Mouse (Mus musculus) layer of hippocampus, adult 9-10 months (tissue): Measurements from ENCODE around the gene Rreb1.

Experiments
- DNase-seq: peaks from one replicate; pipeline ENCODE4 v3.0.0; 2022; ENCODE audit warnings: low spot score

The Rreb1 gene

DNA sequence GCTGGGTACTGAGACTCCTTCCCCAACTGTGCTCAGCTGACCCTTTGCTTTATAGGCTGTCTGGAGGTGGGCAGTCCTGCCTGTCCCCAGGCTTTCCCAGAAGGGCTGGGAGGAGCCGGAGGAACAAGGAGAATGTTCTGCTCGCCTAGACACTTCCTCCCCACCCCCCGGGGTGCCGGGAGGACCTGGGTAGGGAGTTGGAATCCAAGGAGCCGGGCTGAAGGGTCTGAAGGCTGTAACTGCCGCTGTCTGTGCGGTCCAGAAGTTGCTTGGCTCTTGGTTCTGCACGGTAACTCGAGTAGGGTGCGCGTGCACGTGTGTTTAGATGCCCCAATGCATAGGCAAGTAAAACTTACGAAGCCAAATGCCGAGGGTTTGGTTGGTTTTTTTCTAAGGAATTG, 75.8 kb downstream of the Rreb1 start:
- DNase-seq, result no peak

DNA sequence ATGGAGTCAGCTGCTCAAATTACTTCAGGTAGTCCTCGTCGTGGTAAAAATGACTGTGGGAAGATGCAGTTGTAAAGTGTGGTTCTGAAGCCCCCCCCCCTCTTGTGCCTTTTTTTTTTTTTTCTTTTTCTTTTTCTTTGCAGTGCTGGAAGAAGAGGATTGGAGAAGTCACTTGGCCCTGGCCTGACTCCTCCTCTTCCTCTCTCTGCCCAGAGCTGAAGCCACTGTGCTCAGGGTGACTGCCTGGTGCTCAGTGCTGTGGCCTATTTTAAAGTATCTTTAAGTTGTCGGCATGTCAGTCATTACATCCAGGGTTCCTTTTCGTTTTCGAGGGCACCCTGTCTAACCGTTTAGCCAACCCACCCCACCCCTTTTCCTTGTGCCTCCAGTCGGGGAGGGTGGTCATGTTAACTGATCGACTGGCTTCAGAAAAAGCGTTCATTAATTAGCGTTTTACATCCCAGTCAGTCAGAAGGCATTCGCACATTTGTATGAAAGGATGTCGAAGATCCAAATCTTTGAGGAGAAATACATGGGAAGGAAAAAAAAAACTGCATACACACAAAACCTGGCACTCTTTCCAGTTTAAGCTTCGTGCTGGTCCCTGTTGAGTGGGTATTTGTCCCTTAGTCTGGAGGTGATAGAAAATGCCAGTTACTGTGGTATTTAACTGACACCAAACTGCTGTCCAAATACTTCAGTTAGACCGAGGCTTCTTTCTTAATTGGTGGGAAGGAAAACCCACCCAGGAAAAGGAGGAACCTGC, 76.4 kb downstream of the Rreb1 start:
- no peak for DNase-seq

GRCm38 (mm10) chr13:37855221-37855757, 77.1 kb downstream of the Rreb1 start:
- DNase-seq, result no peak

DNA sequence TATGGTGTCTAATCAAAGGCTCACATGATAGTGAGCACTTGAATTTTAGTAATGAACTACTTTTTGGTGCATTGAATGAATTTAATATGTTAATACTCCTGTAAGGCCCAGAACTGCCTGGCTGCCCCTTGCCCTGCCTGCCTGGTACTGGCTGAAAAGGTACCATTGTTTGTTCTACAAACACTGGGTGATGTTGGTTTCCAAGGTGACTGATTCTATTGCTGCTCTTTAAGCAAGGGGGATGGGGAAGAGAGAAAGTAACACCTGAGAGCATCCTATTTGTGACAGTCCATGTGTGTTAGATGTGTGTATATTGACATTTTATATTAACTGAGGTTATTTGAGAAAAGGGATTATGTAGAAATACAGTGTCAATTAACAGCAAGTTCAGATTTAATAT, 77.6 kb downstream of the Rreb1 start:
- no peak for DNase-seq

GRCm38 (mm10) chr13:37856537-37856936, 78.3 kb downstream of the Rreb1 start:
- no peak for DNase-seq

DNA sequence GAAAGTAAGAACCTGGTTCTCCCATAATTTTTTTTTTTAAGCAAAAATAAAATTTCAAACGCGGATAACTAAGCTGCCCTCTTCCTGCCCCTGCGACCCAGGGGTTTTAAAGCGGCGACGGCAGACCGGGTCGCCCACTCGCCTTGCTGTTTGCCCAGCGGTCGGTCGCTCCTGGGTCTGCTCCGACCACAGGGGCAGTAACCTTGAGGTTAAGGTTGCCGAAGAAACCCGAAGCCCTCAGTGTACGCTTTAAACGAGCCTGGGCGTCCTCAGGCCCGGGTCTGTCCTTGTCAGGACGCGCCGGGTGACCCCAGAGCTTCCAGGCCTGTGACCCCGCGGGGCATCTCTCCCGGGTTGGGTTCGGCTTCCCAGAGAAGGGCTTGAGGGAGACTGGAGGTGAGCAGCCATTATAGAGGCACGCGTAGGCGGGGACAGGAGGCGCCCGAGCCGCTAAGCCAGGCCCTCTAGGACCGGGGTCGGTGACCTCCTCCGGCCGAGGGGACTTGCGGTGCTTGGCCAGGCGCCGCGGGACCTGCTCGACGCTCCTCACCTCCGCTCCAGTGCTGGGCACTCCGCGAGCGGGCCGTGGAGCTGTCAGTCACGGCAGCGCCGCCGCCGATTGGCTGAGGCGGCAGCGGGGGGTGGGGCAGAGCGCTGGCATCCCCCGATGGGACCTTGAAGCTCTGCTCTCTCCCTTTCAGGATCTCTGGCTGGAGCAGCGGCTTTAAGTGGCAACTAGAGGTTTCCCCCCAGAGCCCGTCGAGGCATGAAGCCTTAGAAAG, 79.3 kb downstream of the Rreb1 start:
- peak; percentile 59 for DNase-seq

DNA sequence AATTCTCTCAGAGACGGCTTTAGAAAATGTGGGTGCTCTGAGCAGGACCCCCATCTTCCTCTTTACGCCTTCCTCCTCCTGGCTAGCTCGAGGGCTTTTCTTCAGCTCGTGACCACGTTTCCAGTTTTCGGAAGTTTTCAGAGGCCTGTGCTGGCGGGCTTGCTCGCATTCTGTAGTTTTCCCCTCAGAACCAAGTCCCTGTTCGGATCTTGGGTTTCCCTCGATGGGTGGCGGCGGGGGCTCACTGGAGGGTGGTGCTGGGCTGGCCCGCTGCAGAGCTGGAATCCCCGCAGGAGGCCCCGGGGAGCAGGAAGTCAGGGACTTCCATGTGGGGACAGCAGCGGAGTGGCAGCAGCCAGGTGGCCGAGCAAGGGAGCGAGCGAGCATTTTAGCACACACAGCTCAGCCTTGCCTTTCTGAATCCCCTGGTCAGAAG, 79.9 kb downstream of the Rreb1 start:
- no peak for DNase-seq

GRCm38 (mm10) chr13:37858508-37858907, 80.3 kb downstream of the Rreb1 start:
- no peak for DNase-seq

DNA sequence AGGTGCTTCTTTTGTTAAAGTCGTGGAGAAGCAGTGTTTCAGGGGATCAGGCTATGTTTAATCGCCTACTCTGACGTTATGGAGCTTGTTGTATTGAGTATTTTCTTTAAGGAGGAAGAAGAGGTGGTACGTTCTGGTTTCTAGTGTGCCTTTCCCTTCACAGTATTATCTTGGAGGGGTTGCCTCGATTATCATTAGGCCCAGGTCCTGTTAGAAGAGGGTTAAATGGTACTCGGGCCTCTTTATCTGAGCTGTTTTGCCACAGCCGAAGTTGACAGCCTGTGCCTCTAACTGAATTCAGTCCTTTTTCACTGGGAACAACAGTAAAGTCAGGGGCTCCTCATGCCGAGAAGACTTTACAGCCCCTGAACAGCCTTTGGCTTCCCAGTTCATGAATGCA, 81.6 kb downstream of the Rreb1 start:
- DNase-seq, result no peak

DNA sequence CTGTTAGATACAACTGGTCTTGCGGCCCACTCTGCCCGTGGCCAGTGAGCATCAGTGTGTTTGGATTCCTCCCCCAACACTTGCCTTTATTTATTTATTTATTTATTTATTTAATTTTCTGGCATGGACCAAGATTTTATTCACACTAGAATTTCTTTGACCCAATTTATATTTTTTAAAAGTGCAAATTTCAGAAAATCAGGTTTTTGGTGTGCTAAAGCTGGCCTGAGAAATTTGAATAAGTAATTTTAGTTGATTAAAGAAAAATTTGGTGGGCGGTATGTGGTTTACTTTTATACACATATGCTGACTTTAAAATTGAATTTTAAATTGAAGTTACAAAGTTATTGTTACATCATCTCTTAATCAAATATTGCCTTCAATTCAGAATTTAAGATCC, 82.0 kb downstream of the Rreb1 start:
- DNase-seq, result no peak

- no peak for DNase-seq
Measured at GRCm38 (mm10) chr13:37860789-37861188, 82.6 kb downstream of the Rreb1 start.

DNA sequence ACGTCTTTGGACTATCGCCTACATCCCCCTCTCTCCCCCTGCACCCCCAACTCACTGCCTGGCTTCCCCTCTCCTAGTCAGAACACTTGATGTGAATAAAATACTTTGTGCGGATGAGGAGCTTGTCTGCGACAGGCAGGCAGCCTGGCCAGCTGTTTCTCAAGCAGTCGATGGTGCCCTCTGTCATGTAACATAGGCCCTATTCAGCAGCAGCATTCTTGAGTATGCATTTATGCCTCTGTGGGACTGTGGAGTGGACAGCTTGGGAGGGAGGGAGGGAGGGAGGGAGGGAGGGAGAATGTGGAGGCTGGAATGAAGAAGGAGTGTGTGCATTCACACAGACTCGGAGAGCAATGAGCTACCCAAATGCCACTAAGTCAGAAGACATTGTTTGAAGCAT, 84.3 kb downstream of the Rreb1 start:
- no peak for DNase-seq

DNA sequence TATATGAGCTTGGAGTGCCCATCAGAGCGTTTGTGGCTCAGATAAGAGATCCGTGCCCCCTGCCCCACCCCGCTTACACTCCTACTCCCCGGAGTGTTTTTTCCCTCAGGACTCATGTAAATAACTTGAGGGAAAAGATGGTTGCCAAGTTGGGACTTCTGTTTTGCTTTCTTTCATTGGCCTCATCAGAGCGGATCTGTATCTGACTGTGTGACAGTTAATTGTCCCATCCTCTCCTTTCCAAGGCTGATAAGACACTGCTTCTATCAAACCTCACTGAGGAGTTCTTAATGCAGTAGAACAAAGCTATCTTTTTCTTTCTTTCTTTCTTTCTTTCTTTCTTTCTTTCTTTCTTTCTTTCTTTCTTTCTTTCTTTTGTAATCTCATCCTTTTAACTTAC, 85.4 kb downstream of the Rreb1 start:
- no peak for DNase-seq

DNA sequence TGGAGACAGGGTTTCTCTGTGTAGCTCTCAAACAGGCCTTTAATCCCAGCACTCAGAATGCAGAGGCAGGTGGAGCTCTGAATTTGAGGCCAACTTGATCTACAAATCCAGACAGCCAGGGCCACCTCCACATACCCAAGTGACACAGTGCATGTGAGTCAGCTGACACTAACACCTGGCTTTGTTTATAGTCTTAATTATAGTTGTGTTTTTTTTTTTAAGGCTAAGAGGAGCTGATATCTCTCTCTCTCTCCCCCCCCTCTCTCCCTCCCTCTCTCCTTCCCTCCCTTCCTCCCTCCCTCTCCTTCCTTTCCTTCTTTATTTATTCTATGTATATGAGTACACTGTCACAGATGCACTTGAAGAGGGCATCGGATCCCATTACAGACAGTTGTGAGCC, 86.5 kb downstream of the Rreb1 start:
- DNase-seq, result no peak

DNA sequence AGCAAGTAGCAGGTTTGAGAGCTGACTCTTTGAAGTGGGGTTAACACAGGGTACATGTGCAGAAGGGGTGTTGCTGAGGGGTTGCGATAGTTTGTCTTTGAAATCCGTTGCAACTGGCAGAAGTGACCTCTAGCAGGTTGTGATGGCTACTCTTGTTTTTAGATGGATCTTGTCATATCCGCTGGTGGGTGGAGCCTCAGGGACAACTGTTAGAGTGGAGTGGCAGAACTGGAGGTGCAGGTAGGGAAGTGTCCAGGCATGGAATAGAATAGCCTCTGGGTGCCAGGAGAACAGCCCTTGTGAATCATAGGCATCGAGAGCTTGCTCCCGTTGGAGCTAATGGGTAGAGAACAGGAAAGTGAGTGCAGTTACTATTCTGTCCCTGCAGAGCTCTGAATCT, 88.1 kb downstream of the Rreb1 start:
- DNase-seq, result no peak

- DNase-seq, result no peak
Measured at GRCm38 (mm10) chr13:37866846-37867245, 88.6 kb downstream of the Rreb1 start.

DNA sequence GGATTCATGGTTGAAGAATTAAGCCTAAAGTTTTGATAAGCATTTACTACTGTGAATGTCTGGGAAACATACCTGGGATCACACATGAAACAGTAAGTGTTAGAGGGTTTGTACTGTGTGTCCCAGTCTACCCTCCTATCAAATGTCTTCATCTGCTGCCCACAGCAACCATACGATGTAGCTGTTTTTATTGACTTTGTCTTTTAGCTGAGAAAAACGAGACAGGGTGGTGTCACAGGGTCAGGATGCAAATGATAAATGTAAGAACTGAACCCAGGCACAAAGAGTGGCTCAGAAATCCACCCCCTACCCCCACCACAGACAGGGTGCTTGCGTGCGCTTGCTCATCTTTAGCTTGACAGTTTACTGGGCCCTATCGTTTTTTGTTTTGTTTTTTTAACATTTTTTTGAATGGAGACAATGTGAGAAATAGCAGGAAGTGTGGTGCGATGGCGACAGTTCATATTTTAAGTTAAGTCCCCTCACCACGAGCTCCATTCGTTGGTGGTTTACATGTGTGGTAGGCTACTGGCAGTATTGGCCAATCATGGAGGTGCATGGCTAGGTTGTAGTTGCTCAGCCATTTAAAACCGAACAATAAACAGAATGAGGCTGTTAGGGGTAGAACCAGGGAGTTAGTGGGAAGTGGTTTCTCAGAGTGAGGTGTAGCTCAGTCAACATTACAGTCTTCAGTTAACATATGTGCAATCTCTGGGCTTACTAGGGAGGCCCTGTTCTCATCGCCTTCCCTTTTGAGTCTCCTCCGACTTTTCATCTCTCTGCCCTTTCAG, 92.1 kb downstream of the Rreb1 start:
- no peak for DNase-seq

DNA sequence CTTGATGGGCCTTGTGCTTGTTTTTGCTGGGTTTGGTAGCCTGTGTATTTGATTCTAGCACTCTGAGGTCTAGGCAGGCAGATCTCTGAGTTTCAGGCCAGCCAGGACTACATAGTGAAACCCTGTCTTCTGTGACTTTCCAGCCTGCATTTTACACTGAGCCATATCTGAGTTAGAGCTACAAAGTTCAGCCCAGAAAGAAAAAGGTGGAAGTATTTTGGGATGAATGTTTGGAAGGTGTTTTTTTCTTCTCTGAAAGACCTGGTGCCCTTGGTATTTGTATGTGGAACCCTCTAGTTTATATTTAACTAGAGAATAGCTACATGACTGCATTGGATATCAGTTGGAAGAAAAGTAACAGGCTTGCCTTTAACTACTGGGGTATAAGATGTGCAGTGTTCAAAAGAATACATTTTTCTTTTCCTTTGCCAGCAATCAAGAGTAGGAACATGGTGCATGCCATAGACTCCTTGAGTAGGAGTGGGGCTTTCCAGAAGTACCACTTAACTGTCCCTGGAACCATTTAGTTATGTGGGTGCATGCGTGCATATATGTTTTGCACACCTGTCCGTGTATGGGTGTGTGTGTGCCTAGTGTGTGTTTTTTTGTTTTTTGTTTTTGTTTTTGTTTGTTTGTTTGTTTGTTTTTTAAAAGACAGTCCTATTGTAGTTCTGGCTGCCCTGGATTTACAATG, 94.1 kb downstream of the Rreb1 start:
- DNase-seq, result no peak

DNA sequence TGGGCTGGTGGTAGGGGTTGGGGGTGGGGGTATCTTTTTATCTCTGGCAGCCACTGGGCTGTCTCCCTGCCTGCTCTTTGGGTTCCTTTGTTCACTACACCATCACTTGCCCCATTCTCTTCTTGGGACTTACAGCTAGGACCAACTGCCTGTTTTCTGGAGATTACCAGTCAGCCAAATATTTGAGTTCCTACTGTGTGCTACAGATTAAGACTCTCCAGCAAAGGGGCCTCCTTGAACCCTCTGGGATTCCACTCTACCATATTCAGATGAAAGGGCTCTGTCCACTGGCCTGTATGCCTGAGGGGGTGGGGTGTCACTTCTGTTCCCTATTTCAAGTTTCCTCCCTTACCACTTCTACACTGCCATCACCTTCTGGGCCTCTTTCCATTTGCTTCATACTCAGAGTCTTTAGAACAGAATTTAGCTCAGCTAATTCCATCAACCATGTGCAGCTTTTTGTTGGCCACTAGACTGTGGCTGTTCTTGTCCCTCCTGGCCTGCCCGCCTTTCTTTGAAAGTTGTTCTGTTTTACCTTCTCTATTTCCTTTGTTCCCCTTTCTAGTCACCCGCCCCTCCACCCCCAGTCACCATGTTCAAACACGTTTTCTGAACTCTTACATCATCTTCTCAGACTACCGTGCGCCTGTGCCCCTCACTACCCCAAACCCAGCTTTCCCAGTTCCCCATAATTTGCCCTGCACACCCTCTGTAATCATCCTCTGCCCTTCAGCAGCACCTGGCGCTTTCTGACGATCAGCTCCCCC, 95.1 kb downstream of the Rreb1 start:
- no peak for DNase-seq

- DNase-seq, result no peak
Measured at GRCm38 (mm10) chr13:37875919-37876318, 97.7 kb downstream of the Rreb1 start.

GRCm38 (mm10) chr13:37876366-37876765, 98.2 kb downstream of the Rreb1 start:
- no peak for DNase-seq
